Mouse (Mus musculus): Measurements from ENCODE around the gene Gpat3. TPM values are rescaled to one million over a fixed set of nuclear protein-coding genes. Genes with fewer than 3 reads are reported as not detected.

The Gpat3 gene
- polyA plus RNA-seq, 1 experiment, result 1.1 TPM

GRCm38 (mm10) chr5:100874721-100875120, 29.2 kb downstream of the Gpat3 start:
- TF ChIP-seq MAX (IDR thresholded peaks at IDR 0.05), result no peak
- TF ChIP-seq MYOD1 (IDR thresholded peaks at IDR 0.05; ENCODE audit: control insufficient read depth, insufficient read length, low read depth), result no peak
- TF ChIP-seq USF1 (IDR thresholded peaks at IDR 0.05; ENCODE audit: low read depth), result no peak
- no peak for TF ChIP-seq CTCF (IDR thresholded peaks at IDR 0.05; ENCODE audit: control insufficient read depth, insufficient read depth, insufficient read length)
- TF ChIP-seq CEBPB (IDR thresholded peaks at IDR 0.05; ENCODE audit: low read depth), result no peak
- no peak for TF ChIP-seq FOSL1 (IDR thresholded peaks at IDR 0.05; ENCODE audit: insufficient read depth, low read length, poor library complexity, severe bottlenecking)
- TF ChIP-seq MYOG (IDR thresholded peaks at IDR 0.05; ENCODE audit: control insufficient read depth, extremely low read depth, insufficient read length), result no peak
- H3K27me3 ChIP-seq (ENCODE audit: control insufficient read depth, insufficient read depth, insufficient read length), result no peaks in the 10 kb centered on the region
- no peaks in the 10 kb centered on the region for H3K36me3 ChIP-seq (ENCODE audit: control insufficient read depth, insufficient read depth)
- no peak overlapping the region for H3ac ChIP-seq (ENCODE audit: control insufficient read depth, insufficient read length, low read depth)
- no peak overlapping the region for H3K4me3 ChIP-seq (ENCODE audit: insufficient read depth, poor library complexity, severe bottlenecking)
- H3K79me3 ChIP-seq (ENCODE audit: low read depth), result no peaks in the 10 kb centered on the region
- no peaks in the 10 kb centered on the region for H3K79me2 ChIP-seq (ENCODE audit: control insufficient read depth, insufficient read depth)

- Histone ChIP-seq H3K79me3 (ENCODE audit: low read depth) (no peaks in the 10 kb centered on the region), H3K4me3 (ENCODE audit: insufficient read depth, poor library complexity, severe bottlenecking) (no peak overlapping the region), H3K27me3 (ENCODE audit: control insufficient read depth, insufficient read depth, insufficient read length) (no peaks in the 10 kb centered on the region), H3ac (ENCODE audit: control insufficient read depth, insufficient read length, low read depth) (no peak overlapping the region), H3K79me2 (ENCODE audit: control insufficient read depth, insufficient read depth) (no peaks in the 10 kb centered on the region), H3K36me3 (ENCODE audit: control insufficient read depth, insufficient read depth) (no peaks in the 10 kb centered on the region)
- TF ChIP-seq MYOG (IDR thresholded peaks at IDR 0.05; ENCODE audit: control insufficient read depth, extremely low read depth, insufficient read length) (no peak), MYOD1 (IDR thresholded peaks at IDR 0.05; ENCODE audit: control insufficient read depth, insufficient read length, low read depth) (no peak), USF1 (IDR thresholded peaks at IDR 0.05; ENCODE audit: low read depth) (no peak), FOSL1 (IDR thresholded peaks at IDR 0.05; ENCODE audit: insufficient read depth, low read length, poor library complexity, severe bottlenecking) (no peak), CEBPB (IDR thresholded peaks at IDR 0.05; ENCODE audit: low read depth) (no peak), MAX (IDR thresholded peaks at IDR 0.05) (no peak), CTCF (IDR thresholded peaks at IDR 0.05; ENCODE audit: control insufficient read depth, insufficient read depth, insufficient read length) (no peak)
Observed at GRCm38 (mm10) chr5:100875180-100875579, 29.7 kb downstream of the Gpat3 start.

- TF ChIP-seq USF1 (IDR thresholded peaks at IDR 0.05; ENCODE audit: low read depth), result no peak
- Histone ChIP-seq H3K27me3 (ENCODE audit: control insufficient read depth, insufficient read depth, insufficient read length) (no peaks in the 10 kb centered on the region), H3K4me3 (ENCODE audit: insufficient read depth, poor library complexity, severe bottlenecking) (no peak overlapping the region), H3K36me3 (ENCODE audit: control insufficient read depth, insufficient read depth) (no peaks in the 10 kb centered on the region), H3K79me2 (ENCODE audit: control insufficient read depth, insufficient read depth) (no peaks in the 10 kb centered on the region), H3ac (ENCODE audit: control insufficient read depth, insufficient read length, low read depth) (no peak overlapping the region), H3K79me3 (ENCODE audit: low read depth) (no peaks in the 10 kb centered on the region)
Observed at GRCm38 (mm10) chr5:100877021-100877420, 31.5 kb downstream of the Gpat3 start.

GRCm38 (mm10) chr5:100885216-100885615, 39.7 kb downstream of the Gpat3 start:
- H3K4me3 ChIP-seq (ENCODE audit: insufficient read depth, poor library complexity, severe bottlenecking), result no peak overlapping the region
- H3K79me2 ChIP-seq (ENCODE audit: control insufficient read depth, insufficient read depth), result no peaks in the 10 kb centered on the region
- no peaks in the 10 kb centered on the region for H3K36me3 ChIP-seq (ENCODE audit: control insufficient read depth, insufficient read depth)

GRCm38 (mm10) chr5:100886331-100886988, 40.9 kb downstream of the Gpat3 start:
- no peak for TF ChIP-seq MYOG (IDR thresholded peaks at IDR 0.05; ENCODE audit: control insufficient read depth, extremely low read depth, insufficient read length)
- no peak for TF ChIP-seq MYOD1 (IDR thresholded peaks at IDR 0.05; ENCODE audit: control insufficient read depth, insufficient read length, low read depth)
- no peak for TF ChIP-seq CEBPB (IDR thresholded peaks at IDR 0.05; ENCODE audit: low read depth)
- TF ChIP-seq CTCF (IDR thresholded peaks at IDR 0.05; ENCODE audit: control insufficient read depth, insufficient read depth, insufficient read length), result no peak
- no peak for TF ChIP-seq MAX (IDR thresholded peaks at IDR 0.05)
- no peak for TF ChIP-seq FOSL1 (IDR thresholded peaks at IDR 0.05; ENCODE audit: insufficient read depth, low read length, poor library complexity, severe bottlenecking)
- no peak for TF ChIP-seq USF1 (IDR thresholded peaks at IDR 0.05; ENCODE audit: low read depth)
- Histone ChIP-seq H3K36me3 (ENCODE audit: control insufficient read depth, insufficient read depth) (no peaks in the 10 kb centered on the region), H3K27me3 (ENCODE audit: control insufficient read depth, insufficient read depth, insufficient read length) (no peaks in the 10 kb centered on the region), H3K4me3 (ENCODE audit: insufficient read depth, poor library complexity, severe bottlenecking) (no peak overlapping the region), H3ac (ENCODE audit: control insufficient read depth, insufficient read length, low read depth) (no peak overlapping the region), H3K79me3 (ENCODE audit: low read depth) (no peaks in the 10 kb centered on the region), H3K79me2 (ENCODE audit: control insufficient read depth, insufficient read depth) (no peaks in the 10 kb centered on the region)

More at GRCm38 (mm10) chr5:100885216-100885615, 39.7 kb downstream of the Gpat3 start:
- H3ac ChIP-seq (ENCODE audit: control insufficient read depth, insufficient read length, low read depth), result no peak overlapping the region
- no peaks in the 10 kb centered on the region for H3K79me3 ChIP-seq (ENCODE audit: low read depth)
- H3K27me3 ChIP-seq (ENCODE audit: control insufficient read depth, insufficient read depth, insufficient read length), result no peaks in the 10 kb centered on the region
- TF ChIP-seq MAX (IDR thresholded peaks at IDR 0.05) (no peak), FOSL1 (IDR thresholded peaks at IDR 0.05; ENCODE audit: insufficient read depth, low read length, poor library complexity, severe bottlenecking) (no peak), CEBPB (IDR thresholded peaks at IDR 0.05; ENCODE audit: low read depth) (no peak)

GRCm38 (mm10) chr5:100896199-100896598, 50.7 kb downstream of the Gpat3 start:
- Histone ChIP-seq H3K4me3 (ENCODE audit: insufficient read depth, poor library complexity, severe bottlenecking) (no peak overlapping the region), H3K79me3 (ENCODE audit: low read depth) (no peaks in the 10 kb centered on the region), H3K27me3 (ENCODE audit: control insufficient read depth, insufficient read depth, insufficient read length) (no peaks in the 10 kb centered on the region), H3K79me2 (ENCODE audit: control insufficient read depth, insufficient read depth) (no peaks in the 10 kb centered on the region), H3ac (ENCODE audit: control insufficient read depth, insufficient read length, low read depth) (no peak overlapping the region), H3K36me3 (ENCODE audit: control insufficient read depth, insufficient read depth) (no peaks in the 10 kb centered on the region)
- TF ChIP-seq USF1 (IDR thresholded peaks at IDR 0.05; ENCODE audit: low read depth) (no peak), MYOD1 (IDR thresholded peaks at IDR 0.05; ENCODE audit: control insufficient read depth, insufficient read length, low read depth) (no peak), MYOG (IDR thresholded peaks at IDR 0.05; ENCODE audit: control insufficient read depth, extremely low read depth, insufficient read length) (no peak), CTCF (IDR thresholded peaks at IDR 0.05; ENCODE audit: control insufficient read depth, insufficient read depth, insufficient read length) (no peak), FOSL1 (IDR thresholded peaks at IDR 0.05; ENCODE audit: insufficient read depth, low read length, poor library complexity, severe bottlenecking) (no peak)

Data from C2C12 (cell line).